Mouse (Mus musculus): Measurements from ENCODE around the gene Taok3.

Gene Taok3

DNA sequence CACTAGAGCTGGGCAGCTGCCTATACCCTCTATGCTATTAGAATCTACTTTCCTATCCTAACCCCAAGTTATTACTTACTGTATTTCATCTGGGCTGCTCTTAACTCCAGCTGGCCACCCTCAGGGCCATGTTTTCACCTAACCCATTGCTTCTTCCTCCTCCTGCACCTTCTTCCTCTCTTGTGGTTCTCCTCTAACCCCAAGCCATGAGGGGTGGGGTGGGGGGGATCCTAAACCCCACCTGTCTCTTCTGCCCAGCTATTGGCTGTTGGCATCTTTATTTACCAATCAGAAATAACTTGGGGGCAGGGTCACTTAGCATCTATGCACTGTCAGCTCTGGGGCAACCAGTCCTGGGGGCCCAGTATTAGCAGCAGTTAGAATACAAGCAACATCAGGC, 26.2 kb downstream of the Taok3 start:
- no peak for DNase-seq (ENCODE audit: low spot score)

DNA sequence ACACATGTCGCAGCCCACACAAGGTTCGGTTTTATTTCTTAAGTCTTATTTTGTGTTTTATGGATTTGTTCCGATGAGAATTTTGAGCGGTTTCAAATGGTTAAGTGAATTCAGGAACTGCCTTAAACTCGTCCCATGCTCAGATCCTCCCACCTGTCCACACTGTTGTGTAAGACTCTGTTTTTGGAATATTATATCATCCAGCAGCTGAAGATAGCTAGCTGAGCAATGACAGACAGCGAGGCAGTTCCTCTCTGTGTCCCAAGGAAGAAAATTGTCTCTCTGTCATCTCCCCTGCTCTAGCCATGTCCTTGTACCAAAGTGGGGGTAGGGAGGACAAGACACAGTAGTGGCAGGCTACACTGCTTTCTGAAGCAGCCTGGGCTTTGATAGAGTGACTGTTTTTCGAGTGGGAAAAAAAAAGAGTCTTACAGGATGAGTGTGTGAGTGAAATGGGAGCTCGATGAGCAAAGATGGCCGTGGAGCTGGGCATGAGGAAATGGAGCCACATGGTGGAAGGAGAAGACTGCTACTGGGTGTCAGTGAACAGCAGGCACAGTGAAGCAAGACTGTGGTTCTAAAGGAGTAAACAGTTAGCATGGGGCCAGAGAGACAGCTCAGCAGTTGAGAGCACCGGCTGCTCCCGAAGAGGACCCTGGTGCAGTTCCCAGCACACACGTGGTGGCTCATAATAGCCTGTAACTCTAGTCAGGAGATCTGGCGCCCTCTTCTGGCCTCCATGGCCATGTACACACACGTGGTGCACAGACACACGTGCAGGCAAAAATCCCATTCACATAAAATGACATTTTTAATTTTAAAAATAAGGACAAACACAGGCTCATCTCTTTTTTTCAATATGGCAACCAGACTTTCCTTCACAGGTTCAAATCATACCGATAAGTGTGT, 27.5 kb downstream of the Taok3 start:
- no peak for DNase-seq (ENCODE audit: low spot score)

DNA sequence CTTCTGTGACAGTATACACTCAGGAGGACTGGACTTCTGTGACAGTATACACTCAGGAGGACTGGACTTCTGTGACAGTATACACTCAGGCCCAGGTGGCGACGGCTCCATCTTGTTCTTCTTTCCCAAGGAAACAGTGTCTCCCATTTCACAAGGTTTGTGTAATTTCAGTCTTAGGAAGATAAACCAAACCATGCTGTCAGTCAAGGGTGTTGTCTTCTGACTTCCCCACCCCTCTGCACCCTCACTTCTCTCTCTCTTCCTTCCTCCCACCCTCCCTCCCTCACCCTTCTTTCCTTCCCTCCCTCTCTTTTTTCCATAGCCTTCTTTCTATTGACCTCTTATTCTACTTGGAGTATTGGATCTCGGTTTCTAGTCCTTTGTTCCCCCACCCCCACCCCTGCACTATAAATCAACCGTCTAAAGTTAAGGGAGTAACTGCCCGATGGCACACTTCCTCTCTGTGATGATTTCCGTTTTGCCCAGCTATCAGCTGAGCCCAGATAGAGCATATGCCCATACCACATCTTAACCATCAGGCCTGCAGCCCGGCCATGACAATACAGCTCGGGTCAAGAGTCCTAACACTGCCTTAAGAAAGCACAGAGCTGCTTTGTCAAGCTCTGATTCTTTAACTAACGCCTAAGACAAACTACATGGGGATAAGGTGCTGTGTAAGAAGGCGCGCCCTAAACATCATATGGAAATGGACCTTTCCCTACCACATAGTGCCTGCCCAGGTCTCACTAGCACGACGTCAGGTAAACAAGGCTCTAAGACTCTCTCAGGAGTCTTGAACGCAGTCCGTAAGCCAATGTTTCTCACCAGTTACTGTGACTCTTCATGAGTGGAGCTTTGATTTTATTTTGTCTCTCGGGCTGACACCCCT, 29.4 kb downstream of the Taok3 start:
- DNase-seq (ENCODE audit: low spot score) = no peak

DNA sequence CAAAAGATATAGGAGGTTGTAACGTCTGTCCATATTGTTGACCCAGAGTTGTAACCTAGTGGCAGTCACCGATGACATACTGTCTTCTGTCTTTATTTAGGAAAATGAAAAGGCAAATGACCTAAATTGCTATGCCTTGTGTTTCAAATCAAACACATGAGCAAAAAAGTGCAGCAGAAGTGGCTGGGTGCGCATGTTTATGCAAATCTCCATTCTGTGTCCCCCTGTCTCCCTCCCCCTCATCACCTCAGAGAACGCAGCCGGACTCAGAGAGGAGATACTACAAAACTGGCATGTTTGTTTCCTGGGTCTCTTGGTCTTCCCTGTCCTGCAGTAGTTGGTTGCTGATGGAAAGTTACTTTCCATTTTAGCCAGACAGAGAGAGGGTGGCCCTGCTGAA, 30.1 kb downstream of the Taok3 start:
- no peak for DNase-seq (ENCODE audit: low spot score)

DNA sequence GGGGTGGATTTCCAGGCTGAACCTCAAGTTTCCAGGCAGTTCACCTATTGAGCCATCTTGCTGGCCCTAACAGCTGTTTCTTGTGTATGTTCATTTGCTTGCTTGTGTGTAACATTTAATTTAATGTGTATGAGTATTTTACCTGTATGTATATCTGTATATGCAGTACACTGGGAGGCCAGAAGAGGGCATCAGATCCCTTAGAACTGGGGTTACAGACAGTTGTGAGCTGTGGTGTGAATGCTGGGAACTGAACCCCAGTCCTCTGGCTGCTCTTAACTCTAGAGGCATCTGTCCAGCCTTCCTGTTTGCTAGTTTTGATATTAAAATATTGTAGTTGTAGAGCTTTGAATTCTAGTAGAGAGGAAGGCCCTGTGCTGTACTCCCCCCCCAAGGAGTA, 33.0 kb downstream of the Taok3 start:
- DNase-seq (ENCODE audit: low spot score) = no peak

DNA sequence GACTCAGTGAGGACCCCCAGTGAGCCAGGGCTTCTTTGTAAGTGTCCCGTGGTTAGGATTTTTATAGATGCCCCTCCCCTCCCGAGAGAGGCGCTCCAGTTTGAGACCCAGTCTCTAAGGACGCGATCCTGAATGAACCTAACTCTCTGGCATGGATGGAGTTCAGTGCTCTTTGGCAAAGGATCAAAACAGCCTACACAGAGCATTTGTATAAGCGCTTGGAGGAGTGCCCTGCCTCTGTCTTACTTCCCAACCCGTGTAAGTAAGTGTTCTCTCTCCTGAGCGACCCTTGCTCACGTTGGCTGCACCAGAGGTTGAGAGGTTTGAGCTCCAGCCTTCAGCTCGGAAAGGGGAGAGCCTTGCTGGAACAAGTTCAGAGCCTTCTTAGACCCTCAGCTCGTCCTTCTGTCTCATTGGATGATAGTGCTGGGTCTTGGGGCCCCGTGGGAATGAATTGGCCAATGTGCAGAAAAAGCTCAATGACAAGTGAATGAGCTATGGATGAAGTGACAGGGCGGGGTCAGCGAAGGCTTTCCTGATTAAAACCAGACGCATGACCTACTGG, 33.7 kb downstream of the Taok3 start:
- peak; percentile 88 for DNase-seq (ENCODE audit: low spot score)

DNA sequence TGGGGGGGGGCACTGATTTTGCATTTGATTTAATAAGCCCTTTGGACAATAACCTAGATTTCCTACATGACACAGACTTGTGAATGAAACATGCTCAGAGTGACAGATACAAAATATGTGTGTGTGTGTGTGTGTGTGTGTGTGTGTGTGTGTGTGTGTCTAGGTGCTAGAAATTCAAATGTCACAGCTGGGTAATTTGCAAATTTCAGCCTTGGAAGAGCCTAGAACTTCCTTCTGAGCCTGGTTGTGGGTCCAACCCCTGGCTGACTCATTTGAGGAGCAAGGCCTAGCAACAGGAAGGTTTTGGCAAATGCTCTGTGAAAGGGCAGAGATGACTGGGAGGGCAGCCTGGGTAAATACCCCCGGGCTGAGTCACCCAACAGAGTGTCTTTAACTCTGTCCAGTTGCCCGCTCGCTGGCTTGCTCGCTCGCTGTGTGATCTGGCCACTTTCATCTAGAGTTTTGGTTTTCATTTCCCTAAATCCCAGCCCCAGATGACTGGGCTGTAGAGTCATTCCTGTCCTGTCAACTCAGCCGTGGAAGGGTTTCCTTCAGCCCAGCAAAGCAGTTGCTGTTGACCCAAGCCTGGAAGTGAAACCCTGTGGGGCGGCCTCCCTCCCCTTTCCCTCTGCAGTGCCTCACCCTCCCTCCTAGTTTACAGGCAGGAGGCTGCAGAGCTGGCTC, 38.5 kb downstream of the Taok3 start:
- DNase-seq (ENCODE audit: low spot score) = peak; percentile 86

DNA sequence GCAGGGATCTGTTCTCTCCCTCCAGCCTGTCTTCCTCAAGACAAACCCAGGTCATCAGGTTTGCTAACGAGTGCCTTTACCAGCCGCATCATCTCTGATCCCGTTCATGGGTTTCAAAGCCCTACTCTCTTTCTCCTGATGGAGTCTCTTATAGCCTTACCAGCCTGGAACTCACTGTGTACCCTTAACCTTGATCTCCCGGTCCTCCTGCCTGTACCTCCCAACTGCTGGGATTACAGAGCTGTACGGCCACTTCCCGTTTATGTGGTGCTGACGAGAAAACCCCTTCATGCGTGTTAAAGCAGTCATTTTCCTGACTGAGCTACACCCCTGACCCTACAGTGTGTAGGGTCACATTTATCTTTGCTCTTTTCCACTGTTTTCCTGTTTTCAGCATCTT, 39.4 kb downstream of the Taok3 start:
- no peak for DNase-seq (ENCODE audit: low spot score)

DNA sequence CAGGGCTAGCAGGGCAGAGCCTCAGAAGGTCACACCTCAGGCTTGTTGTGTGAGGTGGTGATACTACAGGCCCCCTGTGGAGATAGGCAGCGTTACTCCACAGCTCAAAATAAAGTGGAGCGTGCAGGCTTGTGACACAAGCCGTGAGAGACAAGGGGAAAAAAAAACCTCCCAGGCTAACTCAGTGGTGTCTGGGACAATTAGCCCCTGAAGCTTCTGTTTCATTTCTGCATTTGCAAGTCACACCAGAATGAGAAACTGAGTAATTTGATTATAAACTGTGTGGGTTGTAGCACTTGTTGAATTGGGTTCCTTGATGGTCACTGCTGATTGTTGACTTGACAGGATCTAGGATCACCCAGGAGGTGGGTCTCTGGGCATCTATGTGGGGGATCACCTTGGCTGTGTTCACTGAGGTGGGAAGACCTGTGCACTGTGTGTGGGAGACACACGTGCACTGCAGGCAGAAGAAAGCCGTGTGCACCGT, 39.9 kb downstream of the Taok3 start:
- DNase-seq (ENCODE audit: low spot score) = peak; percentile 60

DNA sequence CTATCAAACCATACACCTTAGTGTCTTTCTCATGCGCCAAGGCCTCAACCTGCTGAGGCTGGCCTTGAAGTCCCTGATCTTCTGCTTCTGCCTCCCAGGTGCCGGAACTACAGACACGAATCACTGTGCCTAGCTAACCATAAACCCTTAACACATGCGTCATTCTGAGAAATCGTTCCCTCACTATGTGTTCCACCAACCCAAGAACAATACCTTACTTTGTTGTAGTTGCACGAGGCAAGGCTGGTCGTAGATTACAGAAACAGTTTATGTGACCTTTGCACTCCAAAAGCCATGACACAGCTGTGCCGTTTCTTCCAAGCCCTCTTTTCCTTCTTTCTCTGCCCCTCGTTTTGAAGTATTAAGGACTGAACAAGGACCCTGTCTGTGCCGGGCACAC, 40.6 kb downstream of the Taok3 start:
- no peak for DNase-seq (ENCODE audit: low spot score)

DNA sequence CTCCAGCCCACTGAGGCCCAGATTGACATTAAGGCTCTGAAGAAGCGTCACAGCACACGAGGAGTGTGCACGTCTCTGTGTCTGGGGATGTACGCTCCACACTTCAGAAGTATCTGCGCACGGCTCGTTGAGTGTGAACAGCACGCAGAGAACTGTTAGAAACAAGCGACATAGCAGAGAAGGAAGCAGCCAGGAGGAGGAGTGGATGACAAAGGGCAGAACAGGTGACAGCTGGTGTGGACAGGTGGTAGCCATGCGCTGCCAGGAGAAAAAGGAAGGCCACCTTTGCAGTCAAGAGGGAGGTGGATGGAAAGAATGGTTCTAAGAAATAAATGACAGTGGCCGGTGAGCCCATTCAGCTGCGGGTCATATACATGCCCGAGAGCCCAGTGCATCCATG, 43.9 kb downstream of the Taok3 start:
- no peak for DNase-seq (ENCODE audit: low spot score)

DNA sequence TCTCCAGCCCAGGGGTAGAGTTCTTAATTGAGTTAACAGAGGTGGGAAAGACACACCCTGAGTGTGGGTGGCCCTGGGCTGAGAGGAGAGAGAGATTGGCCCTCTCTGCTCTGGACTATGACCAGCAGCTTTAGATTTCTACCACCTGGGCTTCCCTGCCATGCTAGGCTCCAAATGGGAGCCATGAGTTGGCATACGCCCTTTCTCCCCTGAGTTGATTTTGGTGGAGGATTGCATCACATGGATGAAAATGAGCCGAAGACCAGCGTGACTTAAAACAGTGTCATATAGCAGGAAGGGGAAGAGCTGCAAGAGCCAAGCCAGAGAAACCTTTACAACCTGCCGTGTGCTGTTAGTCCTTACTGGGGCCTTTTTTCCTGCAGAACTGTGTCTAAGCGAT, 44.6 kb downstream of the Taok3 start:
- DNase-seq (ENCODE audit: low spot score) = peak; percentile 46

DNA sequence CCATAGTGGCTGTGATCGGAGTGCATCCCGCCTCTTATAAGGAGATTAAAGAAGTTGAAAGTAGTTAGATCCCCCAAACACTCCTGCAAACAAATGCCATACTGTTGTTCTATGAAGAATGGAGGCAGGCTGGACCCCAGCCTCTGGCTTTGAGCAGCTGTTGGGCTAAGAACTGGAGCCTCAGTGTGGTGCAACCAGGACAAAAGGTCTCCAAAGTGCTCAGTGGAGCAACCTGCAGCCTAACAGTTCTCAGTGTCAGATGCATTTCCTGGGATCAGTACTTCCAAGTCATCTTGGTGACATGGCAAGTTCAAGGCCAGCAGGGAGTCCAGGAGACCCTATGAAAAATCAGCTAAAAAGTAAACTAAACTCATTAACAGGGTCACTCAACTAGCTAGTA, 45.0 kb downstream of the Taok3 start:
- no peak for DNase-seq (ENCODE audit: low spot score)

DNA sequence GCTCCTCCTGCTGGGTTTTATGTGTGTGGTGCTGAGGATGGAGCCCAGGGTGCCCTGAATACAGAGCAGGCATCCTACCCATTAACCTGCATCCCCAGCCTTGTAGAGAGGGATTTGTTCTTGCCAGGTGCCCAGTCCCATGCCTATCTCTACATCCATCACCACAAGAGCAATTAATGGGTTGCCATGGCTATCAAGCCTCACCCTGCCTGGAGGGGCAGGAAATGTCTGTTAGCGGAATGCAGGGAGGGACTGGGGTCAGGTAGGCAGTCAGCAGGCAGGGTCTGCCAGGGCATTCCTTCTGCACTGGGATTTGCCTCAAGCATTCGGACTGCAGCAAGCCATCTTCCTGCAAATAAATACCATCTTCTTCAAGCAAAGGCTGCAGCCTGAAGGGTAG, 46.0 kb downstream of the Taok3 start:
- no peak for DNase-seq (ENCODE audit: low spot score)

DNA sequence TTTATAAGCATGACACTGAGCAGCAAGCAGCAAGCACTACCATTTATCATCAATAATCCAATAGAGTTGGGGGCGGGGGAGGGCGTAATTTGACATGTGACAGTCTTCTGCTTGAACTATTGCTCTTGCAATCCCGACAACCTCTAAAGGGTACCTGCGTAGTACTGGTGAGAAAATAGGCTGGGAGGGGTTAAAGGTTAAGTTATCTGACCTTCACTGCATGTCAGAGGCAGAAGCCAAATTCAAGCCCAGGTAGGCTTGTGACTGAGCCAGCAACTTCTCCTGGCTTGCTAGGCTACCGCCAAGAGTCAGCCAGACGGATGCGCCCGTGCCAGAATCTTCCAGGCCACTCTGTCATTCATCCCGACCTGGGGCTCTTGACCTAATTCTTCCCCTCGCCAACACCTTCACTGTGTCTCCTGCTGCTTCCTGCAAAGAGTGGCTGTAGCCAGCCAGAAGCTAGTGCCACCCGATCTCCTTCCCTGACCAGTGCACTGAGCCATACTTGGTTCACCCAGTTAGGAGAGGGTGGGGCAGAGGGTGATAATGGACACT, 47.0 kb downstream of the Taok3 start:
- no peak for DNase-seq (ENCODE audit: low spot score)

DNA sequence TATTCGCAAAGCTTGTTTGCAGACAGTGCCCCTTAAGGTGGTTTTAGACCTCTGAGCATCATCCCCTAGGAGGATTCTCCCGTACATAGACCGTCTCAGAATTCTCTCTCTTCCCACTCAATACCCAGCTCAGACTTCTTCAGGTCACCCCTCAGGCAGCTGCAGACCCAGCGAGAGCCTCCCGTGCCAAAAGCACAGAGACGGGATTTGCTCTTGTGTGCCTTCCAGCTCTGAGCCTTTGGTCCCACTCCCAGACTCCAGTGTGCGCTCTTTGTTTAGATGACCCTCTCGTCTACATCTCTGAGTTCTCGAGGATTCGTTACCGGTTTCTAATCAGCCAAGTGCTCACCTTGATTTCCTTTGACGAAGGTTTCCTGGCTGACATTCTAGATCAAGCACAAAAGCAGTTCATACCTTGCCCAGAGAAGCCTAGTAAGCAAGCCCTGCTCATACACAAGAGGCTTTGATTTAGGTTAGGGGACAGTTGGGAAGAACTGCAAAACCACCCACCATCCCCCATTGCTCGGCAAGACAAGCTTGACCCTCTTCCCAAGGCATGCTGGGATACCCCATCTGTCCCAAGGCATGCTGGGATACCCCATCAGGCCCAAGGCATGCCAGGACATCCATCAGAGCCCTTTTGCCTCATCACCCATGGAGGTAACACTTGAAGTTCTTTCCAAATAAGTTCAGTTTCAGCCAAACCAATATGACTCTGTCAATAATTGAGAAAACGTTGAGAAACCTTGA, 48.6 kb downstream of the Taok3 start:
- no peak for DNase-seq (ENCODE audit: low spot score)

DNA sequence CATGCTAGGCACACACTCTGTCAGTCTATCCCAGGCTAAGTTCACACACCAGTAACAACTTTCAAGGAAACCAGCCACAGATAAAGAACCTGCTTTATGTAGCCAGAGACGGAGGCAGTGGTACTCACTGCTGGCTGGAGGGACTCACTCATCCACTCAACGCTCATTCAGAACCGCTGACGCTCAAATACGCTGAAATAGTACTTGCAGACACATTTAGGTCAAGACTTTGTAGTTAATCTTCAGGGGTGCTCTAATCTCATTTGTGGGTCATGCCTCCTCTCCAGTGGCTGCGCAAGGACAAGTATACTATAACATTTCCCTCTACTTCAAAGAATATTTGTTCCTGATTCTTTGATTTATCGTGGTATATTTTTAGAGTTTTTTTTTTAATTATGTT, 54.1 kb downstream of the Taok3 start:
- no peak for DNase-seq (ENCODE audit: low spot score)

DNA sequence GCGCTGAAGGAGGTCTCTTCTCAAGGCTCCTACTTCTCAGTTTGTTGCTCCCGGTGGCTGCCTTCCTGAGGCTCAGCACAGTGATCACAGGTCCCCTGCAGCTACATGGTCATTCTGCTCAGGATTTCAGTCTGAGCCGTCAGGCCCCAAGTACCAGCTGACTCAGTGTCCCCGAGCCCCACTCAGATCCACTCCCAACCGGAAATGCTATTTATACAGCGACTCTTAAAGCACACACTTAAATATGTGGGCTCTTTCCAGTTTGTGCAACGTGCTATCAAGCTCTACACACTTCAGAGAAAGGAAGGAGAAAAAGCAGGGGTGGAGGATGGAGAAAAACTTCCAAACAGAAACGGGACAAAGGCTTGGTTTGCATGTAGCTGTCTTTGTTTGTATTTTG, 56.0 kb downstream of the Taok3 start:
- DNase-seq (ENCODE audit: low spot score) = no peak

DNA sequence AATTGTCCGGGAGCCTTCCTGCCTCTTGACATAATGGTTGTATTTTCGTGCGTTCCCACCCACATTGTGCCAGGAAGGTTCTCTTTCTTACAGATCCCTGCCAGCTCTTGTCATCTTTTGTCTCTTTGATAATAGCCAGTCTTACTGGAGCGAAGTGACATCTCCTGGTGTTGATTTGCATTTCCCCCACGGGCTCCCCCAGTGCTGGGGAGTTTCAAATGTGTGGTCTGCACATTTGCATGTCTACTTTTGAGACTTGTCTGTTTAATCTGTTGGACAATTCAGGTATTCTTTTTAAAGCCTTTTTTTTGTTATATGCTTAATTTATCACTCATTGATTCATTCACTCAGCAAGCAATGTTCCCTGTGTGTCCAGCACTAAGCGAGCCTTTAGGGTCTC, 58.1 kb downstream of the Taok3 start:
- DNase-seq (ENCODE audit: low spot score) = peak; percentile 19

DNA sequence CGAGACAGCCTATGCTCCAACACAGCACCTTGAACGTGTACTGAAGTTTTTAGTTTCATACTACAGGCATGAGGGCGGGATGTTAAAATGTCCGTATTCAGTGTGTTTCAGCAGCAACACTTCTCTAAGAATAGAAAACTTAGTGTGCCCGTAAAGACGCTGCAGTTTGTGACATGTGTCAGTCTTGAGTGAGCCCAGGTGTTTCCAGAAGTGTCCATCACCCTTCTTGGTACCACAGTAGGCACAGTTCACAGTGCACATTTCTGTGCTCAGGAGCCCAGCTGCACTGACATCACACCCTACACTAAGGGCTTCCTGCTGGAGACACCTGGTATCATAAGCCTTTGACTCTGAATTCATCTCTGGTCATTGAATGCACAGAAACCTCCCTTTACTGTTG, 58.6 kb downstream of the Taok3 start:
- no peak for DNase-seq (ENCODE audit: low spot score)

DNA sequence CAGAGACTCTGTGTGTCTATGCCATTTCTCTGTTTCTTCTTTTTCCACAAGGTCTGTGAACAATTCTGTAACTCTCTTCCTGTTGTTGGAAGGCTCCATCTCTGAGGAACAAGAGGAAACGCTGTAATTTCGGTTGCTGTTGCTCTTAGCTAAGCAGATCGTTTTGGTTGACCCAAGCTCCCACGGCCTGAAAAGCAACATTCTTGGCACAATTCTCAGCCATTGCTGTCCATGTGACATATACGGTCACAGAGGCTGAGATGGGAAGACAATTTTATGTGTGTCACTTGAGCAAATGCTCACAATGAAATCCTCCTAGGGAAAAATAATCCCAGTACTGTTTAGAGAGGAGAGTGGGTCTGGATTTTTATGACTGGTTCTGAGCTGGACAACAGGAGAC, 62.0 kb downstream of the Taok3 start:
- DNase-seq (ENCODE audit: low spot score) = no peak
